Comparison of ENCODE assay signal across 8 mouse cellular contexts in genomic region chr13:97240279-97240964, GRCm38 (mm10). TPM values are rescaled to one million over a fixed set of nuclear protein-coding genes. Genes with fewer than 3 reads are reported as not detected.
DNase-seq lines count a peak whose midpoint lies in the region; ATAC-seq and TF ChIP-seq lines count a peak whose summit lies in the region.

No protein-coding gene starts in this region.

- no peaks in the 10 kb centered on the region for H3K27me3 ChIP-seq in forebrain, postnatal 0 days (ENCODE audit: insufficient read depth, low read length)

- TF ChIP-seq CTCF in forebrain, postnatal 0 days (IDR thresholded peaks at IDR 0.05; ENCODE audit: low read depth): peak; percentile 65

- no peaks in the 10 kb centered on the region for H3K9me3 ChIP-seq in forebrain, postnatal 0 days (ENCODE audit: low read length)

- H3K4me1 ChIP-seq in forebrain, postnatal 0 days (ENCODE audit: insufficient read depth): peaks cover 19% of the 10 kb centered on the region

- peak; percentile 81 for DNase-seq in ES-CJ7 (ENCODE audit: low read depth, low spot score)
- peak; percentile 18 for DNase-seq in cerebellum, adult 11 months
- DNase-seq in forebrain, postnatal 0 days: peak; percentile 91
- DNase-seq in layer of hippocampus, postnatal 10 days (ENCODE audit: low spot score in 2 of 2): peak; percentile 74 to 79
- peak; percentile 87 for DNase-seq in lung, postnatal 36 days
- peak; percentile 81 for DNase-seq in retina, postnatal 1 day
- DNase-seq in urinary bladder, postnatal 10 days (ENCODE audit: low spot score): peak; percentile 28

- peak overlapping the region; percentile 98 for H3K27ac ChIP-seq in forebrain, postnatal 0 days (ENCODE audit: low read depth, low read length)

- H3K4me2 ChIP-seq in forebrain, postnatal 0 days (ENCODE audit: low read depth): peak overlapping the region; percentile 82

- WGBS in forebrain, postnatal 0 days: 2% methylated on average over 35 of the region's 36 CpGs

- peak; percentile 62 for ATAC-seq in forebrain, postnatal 0 days
- peak; percentile 56 to 70 for ATAC-seq in hematopoietic stem cell, adult 5-6 weeks (replicated peaks in 1 of 2; ENCODE audit: insufficient read depth in 1 of 2, low FRiP score in 2 of 2, low TSS enrichment in 1 of 2, low read depth in 1 of 2, poor library complexity in 2 of 2, severe bottlenecking in 2 of 2)

- peaks cover 5% of the 10 kb centered on the region for H3K36me3 ChIP-seq in forebrain, postnatal 0 days (ENCODE audit: insufficient read depth)

- peak overlapping the region; percentile 77 for H3K4me3 ChIP-seq in forebrain, postnatal 0 days (ENCODE audit: low read depth, low read length)

- H3K9ac ChIP-seq in forebrain, postnatal 0 days: peak overlapping the region; percentile 87

RNA-seq across cellular contexts. Expression of gene Enc1, which starts 0.5 kb away (rescaled TPM):
- 423 and 513 TPM in 2 replicates for total RNA-seq in forebrain, postnatal 0 days (2014; rRNA removed)
- 76.8 and 80.3 TPM in 2 replicates for polyA plus RNA-seq in forebrain, postnatal 0 days (2015; fragmentation: Nextera tagmentation; extraction: Ambion mirVana)
- 4.5 and 5.5 TPM in 2 replicates for total RNA-seq in hematopoietic stem cell, adult 5-6 weeks (2017)
- total RNA-seq in layer of hippocampus, postnatal 10 days (2021): 100 to 1,000 TPM; 561 to 584 TPM

RNA-seq across cellular contexts. Expression of gene Hexb, which starts 42.3 kb away (rescaled TPM):
- total RNA-seq in forebrain, postnatal 0 days (2014; rRNA removed): 49.2 and 54.3 TPM in 2 replicates
- 49.2 and 50.6 TPM in 2 replicates for polyA plus RNA-seq in forebrain, postnatal 0 days (2015; fragmentation: Nextera tagmentation; extraction: Ambion mirVana)
- 36.3 and 44.5 TPM in 2 replicates for total RNA-seq in hematopoietic stem cell, adult 5-6 weeks (2017)
- 100 to 1,000 TPM in 1 of 2 experiments, 10 to 100 TPM in 1; 91.3 to 102 TPM for total RNA-seq in layer of hippocampus, postnatal 10 days (2021)

Comparison
In these comparisons a context has a peak if more than half of its experiments do, and no peak if none do; other contexts are left out.
1. Peak in every context shown above with its lines: DNase-seq, ATAC-seq, H3K4me3 ChIP-seq and H3K27ac ChIP-seq.
2. DNase-seq: peak in every context shown above with its lines; median percentile 91 in forebrain, postnatal 0 days; 87 in lung, postnatal 36 days; 81 in ES-CJ7; 81 in retina, postnatal 1 day; 76 in layer of hippocampus, postnatal 10 days; 28 in urinary bladder, postnatal 10 days; 18 in cerebellum, adult 11 months.
3. RNA of gene Enc1, which starts 0.5 kb away (total RNA-seq): 561 to 584 TPM in layer of hippocampus, postnatal 10 days and 423 to 513 TPM in forebrain, postnatal 0 days; 4.5 to 5.5 TPM in hematopoietic stem cell, adult 5-6 weeks; every median in the first group is over 10 times any median in the second.